Mouse (Mus musculus) stomach, postnatal 0 days (tissue): ENCODE measurements around the gene Fgfr2. TPM values are rescaled to one million over a fixed set of nuclear protein-coding genes. Genes with fewer than 3 reads are reported as not detected.

Experiments
- ATAC-seq: fragments of 200-750 bp; cut with Nextera tagmentation; 2 replicates; pipeline ENCODE4 v1.8.0; 2017; ENCODE audit not compliant: low FRiP score, low TSS enrichment
- DNase-seq: peaks from one replicate; pipeline ENCODE4 v3.0.0-alpha.2; 2016; ENCODE audit warnings: low spot score
- H3K27ac ChIP-seq: fragments of 300-500 bp; sonication (generic); replicated peaks from 2 replicates; pipeline ENCODE4 v1.5.1; 2014; ENCODE audit warnings: mild to moderate bottlenecking, control low read depth
- H3K27me3 ChIP-seq: fragments of 300-500 bp; sonication (generic); 2 replicates; pipeline ENCODE4 v1.6.1; 2014; ENCODE audit warnings: low read length; ENCODE audit not compliant: control insufficient read depth, insufficient read depth
- H3K36me3 ChIP-seq: fragments of 300-500 bp; sonication (generic); 2 replicates; pipeline ENCODE4 v1.6.1; 2014; ENCODE audit warnings: low read length, mixed read lengths; ENCODE audit not compliant: control insufficient read depth, insufficient read depth
- H3K4me1 ChIP-seq: fragments of 300-500 bp; sonication (generic); replicated peaks from 2 replicates; pipeline ENCODE4 v1.6.1; 2014; ENCODE audit warnings: antibody characterized with exemption; ENCODE audit not compliant: control insufficient read depth, insufficient read depth
- H3K4me2 ChIP-seq: fragments of 300-500 bp; sonication (generic); replicated peaks from 2 replicates; pipeline ENCODE4 v1.6.1; 2014; ENCODE audit warnings: low read depth, mild to moderate bottlenecking, control low read depth, moderate library complexity
- H3K4me3 ChIP-seq: fragments of 300-500 bp; sonication (generic); 2 replicates; pipeline ENCODE4 v1.5.1; 2014; ENCODE audit warnings: low read depth, low read length, control low read depth
- H3K9ac ChIP-seq: fragments of 300-500 bp; sonication (generic); 2 replicates; pipeline ENCODE4 v1.6.1; 2014; ENCODE audit warnings: mild to moderate bottlenecking, low read length, control low read depth, mixed read lengths
- H3K9me3 ChIP-seq: fragments of 300-500 bp; sonication (generic); 2 replicates; pipeline ENCODE4 v1.6.1; 2016; ENCODE audit warnings: low read length; ENCODE audit not compliant: control insufficient read depth
- CTCF ChIP-seq: IDR thresholded peaks from 2 replicates; pipeline ENCODE4 v1.5.1; 2016; ENCODE audit warnings: antibody characterized with exemption, low read depth, mild to moderate bottlenecking, moderate library complexity
- EP300 ChIP-seq: optimal IDR thresholded peaks from 2 replicates; pipeline ENCODE3; 2016; ENCODE audit warnings: antibody characterized with exemption
- whole genome bisulfite sequencing: fragments of 180-500 bp; shearing (Covaris S2); extraction: QIAGEN DNeasy Blood & Tissue Kit; methylation state at CpG from one replicate; pipeline ENCODE4 v1.1.7; 2014; 5-methylcytosine and 5-hydroxymethylcytosine counted together
- polyA plus RNA-seq: library from polyadenylated mRNA; unstranded; fragments of >200 nt; fragmentation: Nextera tagmentation; extraction: Ambion mirVana; gene quantifications from 2 replicates; pipeline ENCODE4 v1.2.1, GENCODE M21; 2015

Fgfr2 gene
- polyA plus RNA-seq, 1 experiment from 2014 or later, result 60.8 TPM

DNA sequence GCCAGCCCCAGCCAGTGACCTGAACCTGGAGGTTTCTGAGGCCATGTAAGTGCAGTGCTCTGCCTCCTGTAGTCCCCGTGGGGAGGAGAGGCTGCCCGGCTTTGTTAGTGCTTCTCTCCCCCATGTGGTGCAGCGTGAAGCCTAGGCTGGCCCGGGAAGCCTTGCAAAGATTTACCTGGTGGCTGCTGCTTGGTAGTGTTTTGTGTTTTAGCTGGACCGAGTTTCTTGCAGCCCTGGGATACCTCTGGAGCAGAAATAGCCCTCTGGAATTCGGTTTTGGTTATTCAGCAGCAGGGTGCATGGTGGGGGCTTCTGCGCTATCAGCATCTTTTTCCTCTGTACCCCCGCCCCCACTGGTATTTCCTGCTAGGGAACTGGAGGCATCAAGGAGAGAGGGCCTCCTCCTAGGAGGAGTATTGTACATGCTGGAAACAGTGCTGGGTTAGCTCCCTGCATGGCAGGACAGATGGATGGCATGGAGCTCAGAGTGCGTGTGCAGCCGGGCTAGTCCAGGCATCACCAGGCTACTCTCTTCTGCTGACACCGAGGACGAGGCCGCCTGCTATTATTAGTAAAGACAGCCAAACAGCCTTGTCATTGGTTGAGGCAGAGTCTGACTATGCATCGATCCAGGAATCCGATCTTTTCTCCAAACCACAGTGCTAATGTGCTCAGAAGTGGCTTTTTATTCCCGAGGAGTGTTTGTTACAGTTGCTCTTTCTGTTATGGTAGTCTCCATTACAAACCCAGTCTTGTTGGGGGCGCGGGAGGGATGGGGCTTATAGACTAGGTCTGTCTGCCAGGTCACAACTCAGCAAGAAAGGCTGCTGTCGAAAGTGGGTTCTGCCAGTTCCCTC lies 2430.0 kb downstream of the Fgfr2 start:
- TF ChIP-seq EP300 (no peak), CTCF (no peak; the same call in 1 of the 2 replicates)
- Histone ChIP-seq H3K9ac (peak overlapping the region; percentile 65), H3K4me3 (peak overlapping the region; percentile 49), H3K36me3 (no peaks in the 10 kb centered on the region), H3K9me3 (no peaks in the 10 kb centered on the region), H3K4me2 (peak overlapping the region; percentile 71), H3K27me3 (no peaks in the 10 kb centered on the region), H3K4me1 (peaks cover 6% of the 10 kb centered on the region), H3K27ac (peak overlapping the region; percentile 85)
- ATAC-seq, result peak; percentile 53
- DNase-seq, result no peak
- WGBS, result 17% methylated on average over 19 of the region's 19 CpGs

DNA sequence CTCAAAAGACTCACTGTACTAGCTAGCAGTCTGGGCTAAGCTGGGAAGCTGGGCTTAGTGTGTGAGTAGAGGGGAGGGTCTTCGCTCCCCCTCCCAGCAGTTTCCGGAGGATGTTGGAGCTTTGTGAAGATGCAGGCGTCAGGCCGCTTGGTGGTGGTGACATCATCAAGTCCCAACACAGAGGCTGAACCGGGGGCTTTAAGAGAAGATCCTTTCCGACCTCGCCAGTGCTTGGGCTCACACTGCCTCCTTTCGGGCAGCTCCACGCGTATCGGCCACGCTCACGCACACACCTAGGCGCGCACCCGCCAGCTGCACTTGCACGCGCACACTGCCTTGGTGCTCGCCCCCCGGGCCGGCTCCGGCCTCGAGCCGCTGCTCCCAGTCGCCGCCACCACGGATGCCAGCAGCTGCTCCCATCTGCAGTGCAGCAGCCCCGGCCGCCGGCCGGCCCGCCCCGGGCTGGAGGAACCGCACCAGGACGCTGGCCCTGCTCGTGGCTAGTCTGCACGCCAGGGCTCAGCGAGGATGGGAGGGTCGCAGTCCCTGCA lies 2430.7 kb downstream of the Fgfr2 start:
- Histone ChIP-seq H3K9me3 (no peaks in the 10 kb centered on the region), H3K36me3 (no peaks in the 10 kb centered on the region), H3K27me3 (no peaks in the 10 kb centered on the region), H3K4me1 (peaks cover 6% of the 10 kb centered on the region), H3K4me3 (peak overlapping the region; percentile 49), H3K9ac (peak overlapping the region; percentile 65), H3K4me2 (peak overlapping the region; percentile 71), H3K27ac (peak overlapping the region; percentile 85)
- TF ChIP-seq CTCF, result peak; percentile 60
- TF ChIP-seq EP300, result no peak
- peak; percentile 74 for DNase-seq
- ATAC-seq, result peak; percentile 65
- WGBS, result 5% methylated on average over 39 of the region's 39 CpGs

GRCm38 (mm10) chr7:130691931-130692330 lies 2431.2 kb downstream of the Fgfr2 start:
- 6% methylated on average over 2 of the region's 2 CpGs for WGBS
- H3K27me3 ChIP-seq, result no peaks in the 10 kb centered on the region
- H3K36me3 ChIP-seq, result no peaks in the 10 kb centered on the region
- H3K4me1 ChIP-seq, result peaks cover 6% of the 10 kb centered on the region
- H3K9me3 ChIP-seq, result no peaks in the 10 kb centered on the region
- H3K4me3 ChIP-seq, result 0 out of 2 replicates have a peak overlapping the region, but pooled peaks have one; percentile 49
- ATAC-seq, result no peak
- H3K9ac ChIP-seq, result peak overlapping the region; percentile 48
- TF ChIP-seq EP300, result no peak
- TF ChIP-seq CTCF, result no peak
- peak overlapping the region; percentile 34; the same call in 1 of the 2 replicates for H3K4me2 ChIP-seq
- H3K27ac ChIP-seq, result 0 out of 2 replicates have a peak overlapping the region, but pooled peaks have one; percentile 35
- DNase-seq, result no peak

- Histone ChIP-seq H3K9ac (no peak overlapping the region), H3K4me1 (peaks cover 6% of the 10 kb centered on the region), H3K4me3 (no peak overlapping the region), H3K27me3 (no peaks in the 10 kb centered on the region), H3K36me3 (no peaks in the 10 kb centered on the region), H3K9me3 (no peaks in the 10 kb centered on the region), H3K4me2 (no peak overlapping the region), H3K27ac (no peak overlapping the region)
- DNase-seq, result no peak
- WGBS, result 62% methylated on average over 6 of the region's 6 CpGs
- no peak for TF ChIP-seq EP300
- no peak for TF ChIP-seq CTCF
- ATAC-seq, result no peak
Measured at GRCm38 (mm10) chr7:130690869-130691268, 2432.3 kb downstream of the Fgfr2 start.

GRCm38 (mm10) chr7:130688601-130689000 lies 2434.5 kb downstream of the Fgfr2 start:
- TF ChIP-seq EP300 (no peak), CTCF (no peak)
- H3K9ac ChIP-seq, result no peak overlapping the region
- H3K4me2 ChIP-seq, result no peak overlapping the region
- 83% methylated on average over 4 of the region's 4 CpGs for WGBS
- no peak for DNase-seq
- H3K4me1 ChIP-seq, result peaks cover 3% of the 10 kb centered on the region; the same call in 1 of the 2 replicates
- no peak overlapping the region for H3K27ac ChIP-seq
- no peaks in the 10 kb centered on the region for H3K36me3 ChIP-seq
- H3K27me3 ChIP-seq, result no peaks in the 10 kb centered on the region
- no peak overlapping the region for H3K4me3 ChIP-seq
- no peak for ATAC-seq
- no peaks in the 10 kb centered on the region for H3K9me3 ChIP-seq

GRCm38 (mm10) chr7:130681798-130682197 lies 2441.4 kb downstream of the Fgfr2 start:
- H3K27ac ChIP-seq, result peak overlapping the region; percentile 40; the same call in 1 of the 2 replicates
- TF ChIP-seq EP300, result no peak
- no peak for TF ChIP-seq CTCF
- no peaks in the 10 kb centered on the region for H3K4me1 ChIP-seq
- no peaks in the 10 kb centered on the region for H3K9me3 ChIP-seq
- no peak overlapping the region for H3K4me3 ChIP-seq
- DNase-seq (peak; percentile 29), ATAC-seq (0 out of 2 replicates have a peak, but pooled peaks have one; percentile 46)
- no peak overlapping the region for H3K9ac ChIP-seq
- H3K4me2 ChIP-seq, result no peak overlapping the region
- no peaks in the 10 kb centered on the region for H3K27me3 ChIP-seq
- 51% methylated on average over 4 of the region's 4 CpGs for WGBS
- no peaks in the 10 kb centered on the region for H3K36me3 ChIP-seq
